Mouse (Mus musculus): ENCODE results near the gene Rps27l.
A peak's percentile ranks its signal among the peaks of the same experiment; 100 is the strongest.

Gene Rps27l

DNA sequence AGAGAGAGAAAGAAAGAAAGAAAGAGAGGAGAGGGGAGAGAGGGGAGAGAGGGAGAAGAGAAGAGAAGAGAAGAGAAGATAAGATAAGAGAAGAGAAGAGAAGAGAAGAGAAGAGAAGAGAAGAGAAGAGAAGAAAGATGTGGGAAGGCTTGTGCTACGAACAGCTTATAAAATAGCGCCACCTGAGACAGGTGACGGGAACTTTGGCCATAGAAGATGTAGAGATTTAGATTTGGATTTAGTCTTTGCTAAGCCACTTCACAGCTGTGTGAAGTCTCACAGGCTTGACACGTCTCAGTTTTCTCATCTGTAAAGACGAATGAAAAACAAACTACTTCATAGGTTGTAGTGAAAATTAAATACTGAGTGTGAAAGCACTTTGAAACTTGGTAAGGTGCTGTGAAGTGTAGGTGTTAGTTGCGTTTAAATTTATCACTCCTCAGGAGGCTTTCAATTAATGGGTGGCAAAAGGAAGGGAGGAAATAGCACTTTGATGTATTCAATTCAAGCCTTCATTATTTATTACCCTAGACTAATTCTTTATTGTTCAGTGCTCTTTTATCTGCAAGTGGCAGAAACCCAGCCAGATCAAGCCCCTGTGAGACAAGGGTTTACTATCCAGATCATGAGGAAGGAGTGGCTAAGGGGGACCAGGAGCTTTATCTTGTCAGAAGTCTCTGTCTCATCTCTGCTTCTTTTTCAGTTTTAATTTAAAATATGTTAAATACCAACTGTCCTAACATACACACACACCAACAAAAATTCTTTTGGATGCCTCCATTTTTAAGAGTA is 25.2 kb upstream of the Rps27l start:
- DNase-seq (ENCODE audit: low spot score in 2 of 2), result no peak

DNA sequence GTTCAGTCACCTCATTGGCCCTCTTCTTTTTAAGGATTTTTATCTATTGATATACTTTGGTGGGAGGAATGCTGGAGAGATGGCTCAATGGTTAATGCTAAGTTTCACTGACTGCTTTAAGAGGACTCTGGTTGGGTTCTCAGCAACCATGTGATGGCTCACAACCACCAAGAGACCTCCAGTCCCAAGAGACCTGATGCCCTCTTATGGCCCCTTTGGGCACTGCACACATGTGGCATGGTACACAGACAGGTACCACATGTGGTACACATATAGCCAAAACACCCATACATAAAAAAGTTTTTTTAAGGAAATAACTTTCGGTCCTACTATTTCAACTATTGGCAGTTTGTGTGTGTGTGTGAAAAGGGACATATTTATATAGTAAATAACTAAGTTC is 23.8 kb upstream of the Rps27l start:
- peak in 1 of 2 experiments; percentile 55 for DNase-seq (ENCODE audit: low spot score in 2 of 2)

DNA sequence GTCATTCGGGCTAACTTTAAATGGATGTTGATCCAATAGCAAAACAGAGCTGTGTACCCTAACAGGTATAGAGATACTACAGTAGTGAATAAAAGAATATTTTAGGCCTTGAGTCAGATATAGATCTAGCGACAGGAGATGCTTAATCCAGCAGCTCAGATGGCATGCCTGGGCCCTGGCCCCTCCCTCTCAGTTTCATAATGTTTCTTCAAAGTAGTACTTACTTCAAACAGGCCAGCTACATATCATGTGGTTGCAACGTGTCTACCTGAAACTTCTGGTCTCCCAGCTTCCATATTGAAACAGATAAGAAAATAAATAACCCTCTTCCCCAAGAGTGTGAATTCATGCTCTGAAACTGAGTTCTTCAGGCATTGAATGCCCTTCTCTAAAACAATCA is 20.0 kb upstream of the Rps27l start:
- DNase-seq (ENCODE audit: low spot score in 2 of 2), result no peak

DNA sequence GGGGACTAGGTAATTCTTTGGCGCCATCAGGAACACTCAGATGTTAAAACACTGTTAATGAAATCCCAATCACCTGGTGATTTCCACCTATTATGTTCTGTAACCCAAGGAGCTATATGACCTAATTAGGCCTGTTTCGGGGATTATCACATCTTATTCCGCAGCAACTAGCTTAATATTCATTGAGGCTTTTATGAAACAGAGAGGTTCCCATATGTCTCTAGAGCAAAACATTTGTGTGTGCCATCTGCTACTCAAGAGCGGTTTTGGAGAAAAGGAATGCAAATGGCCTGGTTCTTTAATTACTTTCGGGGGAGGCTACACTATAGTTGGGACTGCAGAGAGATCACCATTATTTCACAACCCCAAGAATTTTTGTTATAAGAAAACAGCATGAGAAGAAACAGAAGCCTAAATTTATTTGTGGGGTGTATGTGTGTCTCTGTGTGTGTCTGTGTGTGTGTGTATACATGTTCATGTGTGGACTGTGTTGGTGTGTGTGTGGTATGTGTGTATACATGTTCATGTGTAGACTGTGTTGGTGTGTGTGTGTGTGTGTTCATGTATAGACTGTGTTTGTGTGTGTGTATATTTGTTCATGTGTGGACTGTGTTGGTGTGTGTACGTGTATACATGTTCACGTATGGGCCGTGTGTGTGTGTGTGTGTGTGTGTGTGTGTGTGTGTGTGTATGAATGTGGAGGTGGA is 18.0 kb upstream of the Rps27l start:
- DNase-seq (ENCODE audit: low spot score in 2 of 2), result no peak

DNA sequence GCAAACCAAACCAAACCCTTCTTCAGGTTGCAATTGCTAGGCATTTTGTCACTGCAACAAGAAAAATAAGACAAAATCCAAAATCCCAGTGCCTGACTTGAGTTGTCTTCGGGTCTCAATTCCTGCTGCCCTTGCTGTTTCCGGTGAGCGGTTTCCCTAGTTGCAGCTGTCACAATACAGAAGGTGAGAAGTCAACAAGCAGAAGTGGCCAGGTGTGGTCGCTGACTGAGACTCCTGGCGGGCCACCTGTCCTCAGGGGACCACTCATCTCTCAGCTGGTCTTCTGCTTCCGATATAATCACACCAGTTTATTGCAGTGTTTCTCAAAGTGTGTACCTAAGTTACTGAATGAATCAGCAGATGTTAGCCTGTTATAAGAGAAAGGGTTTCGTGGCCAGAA is 15.5 kb upstream of the Rps27l start:
- DNase-seq (ENCODE audit: low spot score in 2 of 2), result no peak

DNA sequence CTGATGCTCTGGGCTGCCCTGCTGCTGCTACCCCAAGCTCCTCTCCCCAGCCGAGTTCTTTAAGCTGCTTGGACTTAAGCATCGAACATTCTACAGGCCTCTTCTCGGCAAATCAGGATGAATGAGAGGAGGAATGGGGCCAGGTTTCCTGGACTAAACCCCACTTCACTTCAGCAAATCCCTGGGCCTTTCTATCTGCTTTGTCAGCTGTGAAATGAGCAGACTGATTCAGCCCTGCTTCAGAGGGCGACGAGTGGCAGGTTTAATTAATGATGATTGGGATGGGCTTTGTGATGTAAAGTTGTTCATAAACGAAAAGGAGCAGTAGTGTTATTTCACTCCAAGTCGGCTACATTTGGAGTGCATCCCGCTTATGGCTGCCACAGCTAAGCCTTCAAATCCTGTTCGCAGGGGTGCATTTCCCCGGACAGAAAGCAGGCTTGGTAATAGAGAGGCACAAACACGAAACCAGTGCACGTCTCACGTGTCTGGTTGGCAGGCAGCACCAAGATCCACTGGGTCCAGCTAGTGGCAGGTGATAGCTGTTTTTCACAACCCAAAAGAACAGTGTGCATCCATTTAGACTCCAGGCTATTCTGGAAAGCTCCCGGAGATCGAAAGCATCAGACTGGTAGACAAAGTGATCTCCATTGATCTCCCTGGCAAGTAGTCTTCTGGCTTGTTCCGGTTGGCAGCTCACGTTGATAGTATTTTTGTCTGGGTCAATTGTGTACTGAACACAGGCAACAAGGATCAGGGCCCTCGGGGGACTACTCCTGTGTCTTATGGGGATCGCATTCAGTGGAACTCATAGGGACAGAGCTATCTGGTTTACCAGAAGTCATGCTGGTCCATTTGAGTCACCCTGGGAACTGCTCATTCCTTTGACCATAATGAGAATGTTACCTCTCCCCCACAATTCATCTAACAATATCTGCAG is 11.7 kb upstream of the Rps27l start:
- no peak for DNase-seq (ENCODE audit: low spot score in 2 of 2)

DNA sequence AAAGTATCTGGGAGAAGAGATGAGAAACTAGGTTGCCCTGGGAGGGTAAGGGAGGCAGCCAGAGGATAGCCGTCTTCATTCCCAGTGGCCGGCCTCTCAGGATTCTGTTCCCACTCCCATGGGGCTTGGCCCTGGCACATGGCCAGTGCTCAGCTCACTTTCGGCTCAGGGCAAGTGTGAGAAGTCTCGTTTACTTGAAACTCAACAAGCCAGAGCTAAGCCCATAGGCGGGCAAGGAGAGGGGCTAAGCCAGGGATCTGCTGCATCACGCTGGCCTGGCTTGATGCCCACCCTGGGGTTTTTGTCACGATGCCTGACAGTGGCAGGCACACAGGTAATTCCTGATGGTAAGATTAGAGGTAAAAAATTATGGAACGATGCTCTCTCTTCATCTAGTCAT is 8.4 kb upstream of the Rps27l start:
- no peak for DNase-seq (ENCODE audit: low spot score in 2 of 2)

DNA sequence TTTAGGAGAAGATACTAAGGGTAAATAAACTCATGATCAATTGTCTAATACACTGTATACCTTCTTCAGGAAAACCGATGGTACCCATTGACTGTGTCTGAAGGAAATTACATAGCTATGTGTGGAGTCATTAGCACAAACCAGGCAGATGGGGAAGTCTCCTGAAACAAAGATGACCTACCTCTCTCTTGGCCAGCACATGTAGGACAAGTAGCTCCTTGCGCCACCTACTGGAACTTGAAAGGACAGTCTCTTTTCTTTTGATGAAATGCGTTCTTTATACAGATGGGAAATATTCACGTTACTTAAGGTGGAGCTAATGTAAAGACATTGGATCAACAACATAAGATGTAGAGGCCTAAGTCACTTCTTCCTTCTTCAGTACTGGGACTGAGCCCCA is 7.0 kb upstream of the Rps27l start:
- peak in 1 of 2 experiments; percentile 59 for DNase-seq (ENCODE audit: low spot score in 2 of 2)

DNA sequence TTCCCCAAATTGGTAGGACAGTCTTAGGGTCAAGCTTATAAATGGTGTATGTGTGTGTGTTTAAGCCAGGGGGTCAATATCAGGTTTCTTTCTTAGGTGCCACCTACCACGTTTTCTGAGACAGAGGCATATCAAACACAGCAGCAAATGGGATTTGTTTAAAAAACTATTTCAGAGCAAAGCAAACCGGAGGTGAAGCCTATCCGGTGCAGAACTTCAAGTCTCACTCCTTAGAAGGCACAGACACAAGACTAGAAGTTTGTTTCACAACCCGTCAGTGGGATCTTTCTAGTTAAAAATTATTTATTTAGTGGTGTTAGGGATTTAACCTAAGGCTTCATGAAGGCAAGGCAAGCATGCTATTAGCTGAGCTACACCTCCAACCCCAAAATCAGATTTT is 725 bp upstream of the Rps27l start:
- no peak for DNase-seq (ENCODE audit: low spot score in 2 of 2)

DNA sequence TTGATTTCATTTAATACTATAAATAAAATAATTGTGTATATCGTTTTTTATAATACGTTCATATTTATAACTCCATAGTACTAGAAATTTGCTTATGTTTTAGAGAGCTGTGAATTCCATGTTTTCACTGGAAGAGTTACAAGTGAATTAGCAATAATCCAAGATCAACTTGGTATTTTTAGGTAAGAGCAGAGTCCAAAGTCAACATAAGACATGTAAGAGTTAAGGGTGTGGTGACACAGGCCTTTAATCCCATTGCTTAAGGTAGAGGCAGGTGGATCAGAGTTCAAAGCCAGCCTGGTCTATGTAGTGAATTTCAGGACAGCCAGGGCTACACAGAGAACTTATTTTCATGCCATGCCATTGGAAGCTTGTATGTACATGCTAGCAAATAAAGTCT is 2.6 kb downstream of the Rps27l start:
- DNase-seq (ENCODE audit: low spot score in 2 of 2), result no peak

DNA sequence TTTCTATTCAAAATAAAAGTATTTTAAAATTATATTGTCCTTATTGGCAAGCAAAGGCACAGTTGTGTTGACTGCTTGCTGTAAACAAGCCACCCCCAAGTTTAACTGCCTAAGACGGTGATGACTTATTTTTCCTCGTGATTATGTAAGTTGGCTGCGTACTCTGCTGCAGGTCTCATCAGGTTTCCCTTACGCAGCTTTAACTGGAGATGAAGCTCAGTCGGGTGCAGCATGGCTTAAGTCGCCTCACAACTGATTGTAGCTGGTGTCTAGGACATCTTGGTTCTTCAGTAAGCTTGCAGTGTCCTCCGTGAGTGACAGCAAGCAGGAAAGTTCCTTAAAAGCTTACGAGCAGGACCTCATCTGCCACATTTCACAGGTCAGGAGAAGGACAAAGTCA is 6.4 kb downstream of the Rps27l start:
- no peak for DNase-seq (ENCODE audit: low spot score in 2 of 2)

DNA sequence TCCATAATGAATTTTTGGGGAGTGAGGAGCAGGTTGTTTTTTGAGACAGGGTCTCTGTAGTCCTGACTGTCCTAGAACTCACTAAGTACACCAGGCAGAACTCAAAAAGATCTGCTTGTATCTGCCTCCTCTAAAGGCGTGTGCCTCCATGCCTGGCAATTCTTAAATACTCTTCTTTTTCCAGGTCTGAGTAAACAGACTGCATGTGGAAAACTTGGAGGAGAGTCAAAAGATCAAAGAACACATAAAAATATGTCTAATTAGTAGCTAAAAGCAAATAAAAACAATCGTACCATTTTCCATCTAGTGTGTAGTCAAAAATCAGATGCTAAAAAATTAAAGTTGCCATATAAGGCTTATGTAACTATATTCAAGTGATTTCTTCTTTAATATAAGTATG is 7.0 kb downstream of the Rps27l start:
- no peak for DNase-seq (ENCODE audit: low spot score in 2 of 2)

DNA sequence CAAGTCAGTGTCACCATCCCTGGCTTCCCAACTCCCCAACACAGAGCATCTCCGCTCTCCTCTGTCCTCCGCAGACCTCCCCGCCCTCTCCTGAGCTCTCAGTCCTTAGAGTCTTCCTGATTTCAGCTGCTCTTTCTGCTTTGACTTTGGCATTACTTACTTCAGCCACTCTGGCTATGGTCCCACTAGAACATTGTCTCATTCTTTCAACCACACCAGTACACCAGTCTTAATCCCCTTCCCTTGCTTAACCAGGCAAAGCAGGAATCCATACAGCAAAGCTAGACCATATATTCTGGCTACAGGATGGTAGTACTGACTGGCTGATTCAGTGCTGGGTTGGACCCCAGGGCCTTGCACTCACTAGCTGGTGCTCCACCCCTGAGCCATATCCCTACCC is 11.6 kb downstream of the Rps27l start:
- DNase-seq (ENCODE audit: low spot score in 2 of 2), result no peak

DNA sequence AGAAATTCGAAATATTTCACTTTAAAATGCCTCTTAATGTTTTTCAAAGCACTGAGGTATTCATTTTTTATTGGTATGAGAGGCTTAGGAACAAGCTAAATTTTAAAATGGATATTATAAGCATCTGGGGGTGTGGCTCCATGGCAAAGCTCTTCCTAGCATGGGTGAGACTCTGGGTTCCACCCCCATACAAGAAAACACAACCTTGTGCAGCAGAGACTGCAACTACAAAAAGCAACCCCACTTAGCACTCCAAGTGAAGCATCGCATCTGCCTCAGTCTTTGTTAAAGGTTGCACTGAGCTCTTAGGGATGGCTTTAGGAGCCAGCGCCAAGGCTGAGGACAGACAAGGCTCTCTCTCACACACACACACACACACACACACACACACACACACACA is 15.6 kb downstream of the Rps27l start:
- DNase-seq (ENCODE audit: low spot score in 2 of 2), result no peak

DNA sequence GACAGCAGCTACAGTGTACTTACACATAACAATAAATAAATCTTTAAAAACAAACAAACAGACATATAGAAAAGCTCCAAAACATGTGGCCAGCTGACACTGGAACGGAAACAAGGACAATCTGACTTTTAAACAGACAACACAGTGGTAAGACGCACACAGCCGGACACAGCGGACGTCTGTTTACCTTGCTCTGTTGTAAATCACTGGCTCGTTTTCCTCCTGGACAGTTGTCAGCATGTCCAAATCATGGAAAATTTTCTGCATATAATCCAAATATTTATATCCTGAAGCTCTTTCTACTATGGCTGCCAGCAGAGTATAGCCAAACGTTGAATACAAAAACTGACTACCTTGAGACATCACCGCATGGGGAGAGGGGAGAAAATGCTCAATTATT is 21.6 kb downstream of the Rps27l start:
- no peak for DNase-seq (ENCODE audit: low spot score in 2 of 2)

DNA sequence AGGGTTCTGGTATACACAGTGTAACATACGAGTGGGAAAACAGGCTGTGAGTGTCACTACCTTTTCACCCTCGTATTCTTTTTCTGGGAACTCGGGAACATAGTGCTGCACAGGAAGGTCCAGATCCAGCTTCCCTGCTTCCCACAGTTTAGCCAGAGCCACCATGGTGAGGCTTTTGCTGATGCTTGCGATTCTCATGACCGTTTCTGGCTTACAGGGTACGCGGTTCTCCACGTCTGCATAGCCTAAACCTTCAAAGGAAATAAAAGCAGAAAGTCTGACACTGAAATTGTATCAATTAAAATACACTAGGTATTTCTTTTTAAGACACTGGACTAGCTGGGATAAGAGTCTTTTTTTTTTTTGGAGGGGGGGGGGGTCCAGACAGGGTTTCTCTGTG is 25.2 kb downstream of the Rps27l start:
- peak in 1 of 2 experiments; percentile 6 for DNase-seq (ENCODE audit: low spot score in 2 of 2)

DNA sequence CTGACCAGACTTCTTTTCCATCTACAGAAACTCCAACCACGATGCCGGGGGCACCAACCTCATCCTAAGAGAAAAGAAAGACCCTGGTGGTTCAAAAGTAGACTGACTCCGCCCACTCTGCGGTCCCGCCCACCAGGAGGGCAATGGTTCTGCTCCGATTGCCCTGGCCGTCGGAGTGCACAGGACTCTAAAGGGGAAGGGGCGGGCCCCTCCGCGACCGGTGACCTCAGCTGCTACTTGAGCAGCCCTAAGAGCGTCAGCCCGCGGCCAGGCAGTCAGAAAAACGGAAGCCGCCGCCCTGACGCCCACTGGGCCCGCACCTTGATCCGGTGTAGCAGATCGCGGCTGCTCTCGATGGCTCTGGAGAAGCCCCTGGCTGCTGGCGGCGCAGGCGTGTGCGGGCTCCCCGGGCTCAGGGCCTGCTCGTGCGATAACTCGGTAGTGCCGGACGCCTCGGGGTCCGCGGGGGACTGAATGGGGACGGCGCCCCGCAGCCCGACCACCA is 28.9 kb downstream of the Rps27l start:
- DNase-seq (ENCODE audit: low spot score in 2 of 2), result peak; percentile 76 to 90

DNA sequence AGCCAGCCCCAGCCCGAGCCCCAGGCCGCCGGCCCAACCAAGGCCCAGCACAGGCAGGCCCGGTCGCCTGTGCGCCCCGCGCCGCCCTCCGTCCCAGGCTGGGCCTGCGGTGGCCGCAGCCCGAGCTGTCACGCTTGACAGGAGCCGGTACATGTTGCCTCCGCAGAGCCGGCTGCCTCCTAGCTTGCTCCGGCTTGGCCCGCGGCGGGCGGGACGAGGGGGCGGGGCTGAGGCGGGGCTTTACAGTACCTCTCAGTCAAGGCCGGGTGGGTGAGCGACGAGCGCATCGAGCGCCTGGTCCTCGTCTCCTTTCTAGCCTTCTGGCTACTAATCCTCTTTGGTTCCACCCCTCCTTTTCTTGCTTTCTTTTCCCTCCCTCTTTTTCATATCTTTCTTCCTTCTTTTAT is 29.4 kb downstream of the Rps27l start, which contains the start of gene Lactb:
Gene Lactb (minus strand): TSS at position 246 of the 407 bp plus-strand sequence.
- peak; percentile 94 to 99 for DNase-seq (ENCODE audit: low spot score in 2 of 2)

DNA sequence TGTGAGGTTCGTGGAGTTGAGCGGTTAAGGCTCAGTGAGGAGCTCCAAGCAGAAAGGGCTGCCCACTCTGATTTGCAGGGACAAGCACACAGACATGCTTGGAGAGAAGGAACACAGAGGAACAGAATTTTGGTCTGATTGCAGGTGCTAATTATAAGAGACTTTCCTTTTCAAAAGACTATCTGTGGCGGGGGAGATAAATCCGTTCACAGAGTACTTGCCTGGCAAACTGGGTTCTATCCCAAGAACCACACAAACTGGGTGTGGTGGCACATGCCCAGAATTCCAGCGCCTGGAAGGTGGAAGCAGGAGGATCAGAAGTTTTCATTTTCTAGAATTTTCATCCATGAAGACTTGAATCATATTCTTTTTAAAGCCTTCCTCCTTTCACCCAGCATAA is 31.2 kb downstream of the Rps27l start:
- DNase-seq (ENCODE audit: low spot score in 2 of 2), result no peak

DNA sequence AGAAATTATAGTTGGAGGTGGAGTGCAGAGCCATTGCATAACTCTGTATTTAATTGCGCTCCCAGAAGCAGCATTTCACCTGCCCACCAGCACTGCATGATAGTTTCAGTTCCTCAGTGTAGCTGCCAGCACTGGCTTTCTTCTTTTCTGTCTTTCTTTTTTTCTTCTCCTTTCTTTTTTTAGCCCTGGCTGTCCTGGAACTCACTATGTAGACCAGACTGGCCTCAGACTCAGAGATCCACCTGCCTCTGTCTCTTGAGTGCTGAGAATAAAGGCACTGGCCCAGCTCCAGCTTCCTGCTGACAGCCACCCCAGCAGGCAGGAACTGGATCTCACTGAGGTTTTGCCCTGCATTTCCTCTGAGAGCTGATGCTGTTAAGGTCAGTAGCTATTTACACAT is 32.1 kb downstream of the Rps27l start:
- DNase-seq (ENCODE audit: low spot score in 2 of 2), result no peak

DNA sequence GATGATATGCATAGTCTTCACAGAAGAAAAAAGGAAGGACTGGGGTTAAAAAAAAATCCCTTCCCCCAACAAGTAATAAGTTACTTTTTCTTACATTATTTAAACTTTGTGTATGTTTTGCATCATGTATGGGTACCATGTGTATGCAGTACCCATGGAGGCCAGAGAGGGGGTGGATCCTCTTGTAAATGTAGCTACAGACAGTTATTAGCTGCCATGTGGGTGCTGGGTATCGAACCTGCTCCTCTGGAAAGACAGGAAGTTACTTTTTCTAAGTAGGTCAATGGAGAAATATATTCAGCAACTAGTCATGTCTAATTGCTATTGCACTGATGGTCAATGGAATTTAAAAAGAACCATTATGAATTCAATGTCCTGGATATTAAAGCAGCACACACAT is 32.6 kb downstream of the Rps27l start:
- DNase-seq (ENCODE audit: low spot score in 2 of 2), result no peak

DNA sequence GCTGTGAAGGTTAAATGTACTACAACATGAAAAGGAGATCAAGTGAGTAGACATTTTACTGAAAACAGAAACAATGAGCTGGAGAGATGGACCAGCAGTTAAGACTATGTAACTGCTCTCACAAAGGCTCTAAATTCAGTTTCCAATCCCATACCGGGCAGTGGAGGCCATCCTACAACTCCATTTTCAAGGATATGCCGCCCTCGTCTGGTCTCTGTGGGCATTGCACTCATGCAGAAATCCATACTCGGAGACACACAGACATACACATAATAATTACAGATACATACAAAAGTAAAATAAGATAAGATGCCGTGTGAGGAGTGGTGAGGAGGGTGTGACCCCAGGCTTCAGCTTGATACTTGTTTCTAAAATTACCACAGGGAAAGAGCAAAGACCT is 34.6 kb downstream of the Rps27l start:
- peak; percentile 91 for DNase-seq (ENCODE audit: low spot score in 2 of 2)

All from spleen, postnatal 10 days (tissue).